ENCODE assay signal across 10 mouse cellular contexts in genomic region chr3:157208966-157209365, GRCm38 (mm10).
DNase-seq lines count a peak whose midpoint lies in the region; ATAC-seq and TF ChIP-seq lines count a peak whose summit lies in the region.
"Had no signal": no experiment of that assay in that cellular context is flagged by ENCODE, and none has a peak within 500 bp of the region (broad histone marks: within the 10 kb centered on the region; RNA-seq: fewer than 3 reads in every experiment).

No protein-coding gene starts in this region.

- H3K27ac ChIP-seq in hindbrain, embryonic 14.5 days = no peak overlapping the region
- H3K27ac ChIP-seq in hindbrain, embryonic 11.5 days (ENCODE audit: low read depth, low read length) = no peak overlapping the region
- H3K27ac ChIP-seq in hindbrain, embryonic 16.5 days (ENCODE audit: low read depth, low read length) = no peak overlapping the region
- H3K27ac ChIP-seq: kidney, postnatal 0 days had no signal

- H3K4me2 ChIP-seq in hindbrain, embryonic 14.5 days (replicated peaks) = no peak overlapping the region
- no peak overlapping the region for H3K4me2 ChIP-seq in hindbrain, embryonic 11.5 days (replicated peaks; ENCODE audit: low read depth, low read length)
- no peak overlapping the region for H3K4me2 ChIP-seq in hindbrain, embryonic 16.5 days (ENCODE audit: low read length)

- no peaks in the 10 kb centered on the region for H3K27me3 ChIP-seq in hindbrain, embryonic 14.5 days (ENCODE audit: control insufficient read depth, insufficient read depth, low read length)
- H3K27me3 ChIP-seq in hindbrain, embryonic 11.5 days (ENCODE audit: control insufficient read depth, insufficient read depth, low read length) = no peaks in the 10 kb centered on the region
- H3K27me3 ChIP-seq in hindbrain, embryonic 16.5 days (replicated peaks; ENCODE audit: control insufficient read depth, insufficient read depth, low read length) = no peaks in the 10 kb centered on the region

- DNase-seq in adrenal gland, postnatal 10 days = peak; percentile 37
- no peak for DNase-seq in adrenal gland, adult 8-10 months
- DNase-seq in hindbrain, embryonic 14.5 days (ENCODE audit: low spot score) = peak; percentile 43
- no peak for DNase-seq in hindbrain, embryonic 11.5 days (ENCODE audit: low spot score)
- peak; percentile 66 for DNase-seq in brain, embryonic 14.5 days (ENCODE audit: low read depth)
- no peak for DNase-seq in lung, adult 18-20 months
- no peak for DNase-seq in left cerebral cortex, adult 8-10 months (ENCODE audit: low spot score in 2 of 2)
- DNase-seq: liver, postnatal 0 days had no signal

- no peak for TF ChIP-seq CTCF in brain, embryonic 14.5 days (IDR thresholded peaks at IDR 0.05; ENCODE audit: borderline replicate concordance, extremely low read depth, insufficient read depth, insufficient read length)

- no peaks in the 10 kb centered on the region for H3K9me3 ChIP-seq in hindbrain, embryonic 14.5 days (ENCODE audit: control insufficient read depth, low read length)
- H3K9me3 ChIP-seq in hindbrain, embryonic 11.5 days (ENCODE audit: control insufficient read depth, low read length) = no peaks in the 10 kb centered on the region
- no peaks in the 10 kb centered on the region for H3K9me3 ChIP-seq in hindbrain, embryonic 16.5 days (ENCODE audit: control insufficient read depth, low read length)

- no peak overlapping the region for H3K9ac ChIP-seq in hindbrain, embryonic 14.5 days
- H3K9ac ChIP-seq in hindbrain, embryonic 11.5 days (ENCODE audit: low read depth, low read length) = no peak overlapping the region
- H3K9ac ChIP-seq in hindbrain, embryonic 16.5 days (ENCODE audit: low read depth, low read length) = no peak overlapping the region
- H3K9ac ChIP-seq: liver, postnatal 0 days had no signal

- no peaks in the 10 kb centered on the region for H3K36me3 ChIP-seq in hindbrain, embryonic 14.5 days (replicated peaks; ENCODE audit: control insufficient read depth, insufficient read depth)
- no peaks in the 10 kb centered on the region for H3K36me3 ChIP-seq in hindbrain, embryonic 11.5 days (ENCODE audit: control insufficient read depth, insufficient read depth, low read length)
- no peaks in the 10 kb centered on the region for H3K36me3 ChIP-seq in hindbrain, embryonic 16.5 days (ENCODE audit: control insufficient read depth, insufficient read depth, low read length)

- peak; percentile 83 for ATAC-seq in hindbrain, embryonic 14.5 days (ENCODE audit: low FRiP score)
- ATAC-seq in hindbrain, embryonic 11.5 days (ENCODE audit: low FRiP score) = no peak
- peak; percentile 95 for ATAC-seq in hindbrain, embryonic 16.5 days
- ATAC-seq: liver, postnatal 0 days had no signal

- H3K4me3 ChIP-seq in hindbrain, embryonic 14.5 days (replicated peaks; ENCODE audit: low read length) = no peak overlapping the region
- no peak overlapping the region for H3K4me3 ChIP-seq in hindbrain, embryonic 11.5 days (ENCODE audit: low read depth, low read length)
- no peak overlapping the region for H3K4me3 ChIP-seq in hindbrain, embryonic 16.5 days (ENCODE audit: low read length)

- 5% methylated on average over 1 of the region's 1 CpGs for WGBS in hindbrain, embryonic 14.5 days
- WGBS in hindbrain, embryonic 11.5 days = 18% methylated on average over 1 of the region's 1 CpGs
- WGBS in hindbrain, embryonic 16.5 days = 0% methylated on average over 1 of the region's 1 CpGs

- no peak for TF ChIP-seq POLR2A in brain, embryonic 14.5 days (IDR thresholded peaks at IDR 0.05; ENCODE audit: borderline replicate concordance, extremely low read depth, insufficient read depth, insufficient read length, poor library complexity, severe bottlenecking)

- H3K4me1 ChIP-seq in hindbrain, embryonic 14.5 days (replicated peaks; ENCODE audit: control insufficient read depth, insufficient read depth, low read length) = no peaks in the 10 kb centered on the region
- no peaks in the 10 kb centered on the region for H3K4me1 ChIP-seq in hindbrain, embryonic 11.5 days (replicated peaks; ENCODE audit: control insufficient read depth, insufficient read depth, low read length)
- no peaks in the 10 kb centered on the region; the same call in 1 of the 2 replicates for H3K4me1 ChIP-seq in hindbrain, embryonic 16.5 days (ENCODE audit: control insufficient read depth, insufficient read depth, low read depth, low read length)

Comparison
In these comparisons a context has a peak if more than half of its experiments do, and no peak if none do; other contexts are left out.
1. DNase-seq: peak in adrenal gland, postnatal 10 days (single experiment), hindbrain, embryonic 14.5 days (single experiment) and brain, embryonic 14.5 days (single experiment); none in adrenal gland, adult 8-10 months (single experiment), hindbrain, embryonic 11.5 days (single experiment), lung, adult 18-20 months (0 of 2) and left cerebral cortex, adult 8-10 months (0 of 2).